Mouse (Mus musculus) liver, embryonic 14 days (tissue): ENCODE data around the gene Prune2. TPM values are rescaled to one million over a fixed set of nuclear protein-coding genes. Genes with fewer than 3 reads are reported as not detected.

Experiments
- polyA plus RNA-seq: library from polyadenylated mRNA; depleted of rRNA; stranded (reverse); fragments of >200 nt; gene quantifications from 2 replicates; pipeline ENCODE4 v1.2.3, GENCODE M21; 2012; rRNA removed

Prune2 gene
- 0.19 and 0.31 TPM in 2 replicates for polyA plus RNA-seq

GRCm38 (mm10) chr19:16955613-16956271 lies at the start of gene Prune2:
Gene Prune2 (plus strand): TSS chr19:16956118.

Other genes starting within 250 kb of the Prune2 start
- gene Vps13a, start 175.2 kb upstream of the Prune2 start, polyA plus RNA-seq = 7.0 and 8.1 TPM in 2 replicates
- gene Foxb2, start 82.3 kb upstream of the Prune2 start, polyA plus RNA-seq = not detected in 2 replicates